Mouse (Mus musculus): ENCODE measurements at regions not wholly inside any gene's neighbourhood (a gene's known extent, or its start where the extent isn't known, plus 50 kb on each side); places are given as distances from the start of the nearest gene placed in this dataset.

DNA sequence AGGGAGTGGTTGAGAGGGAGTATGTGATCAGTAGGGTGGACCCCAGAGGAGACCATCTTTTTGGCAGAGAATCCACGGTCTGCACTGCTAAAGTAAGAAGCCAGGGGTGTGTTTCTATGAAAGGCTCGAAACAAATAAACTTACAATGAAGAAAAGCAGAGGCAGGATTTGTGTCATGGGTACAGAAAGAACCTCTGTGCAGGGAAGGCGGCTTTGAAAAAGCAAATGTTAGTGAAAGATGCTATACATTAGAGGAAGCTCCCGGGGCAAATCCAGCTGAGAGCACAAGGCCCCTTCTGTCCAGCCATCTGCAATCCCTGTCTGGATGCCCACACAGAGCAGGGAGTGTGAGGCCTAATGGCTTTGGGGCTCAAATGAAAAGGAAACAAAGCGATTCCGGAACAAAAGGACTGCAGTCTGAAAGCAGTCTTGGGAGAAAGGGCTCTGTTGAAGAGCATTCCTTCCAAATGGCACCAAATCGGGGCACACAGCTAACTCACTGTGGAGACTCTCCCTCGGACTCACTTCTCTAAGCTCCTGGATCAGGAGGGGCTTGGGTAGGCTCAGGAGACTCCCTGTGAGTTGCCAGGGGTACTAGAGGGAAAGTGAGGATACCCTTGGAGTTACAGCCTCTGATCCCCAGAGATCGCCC, 138.1 kb upstream of the Arl4c start:
- no peak overlapping the region for H3K4me3 ChIP-seq (ENCODE audit: insufficient read depth, low read length)
- TF ChIP-seq POLR2A (IDR thresholded peaks at IDR 0.05; ENCODE audit: extremely low read depth, insufficient read depth, low read length) = no peak
- no peak for TF ChIP-seq CTCF (IDR thresholded peaks at IDR 0.05; ENCODE audit: extremely low read depth, insufficient read depth, low read length)
- H3K4me1 ChIP-seq (ENCODE audit: control insufficient read depth, insufficient read depth, low read length) = no peaks in the 10 kb centered on the region
- no peak overlapping the region for H3K27ac ChIP-seq (ENCODE audit: insufficient read depth, low read length)

DNA sequence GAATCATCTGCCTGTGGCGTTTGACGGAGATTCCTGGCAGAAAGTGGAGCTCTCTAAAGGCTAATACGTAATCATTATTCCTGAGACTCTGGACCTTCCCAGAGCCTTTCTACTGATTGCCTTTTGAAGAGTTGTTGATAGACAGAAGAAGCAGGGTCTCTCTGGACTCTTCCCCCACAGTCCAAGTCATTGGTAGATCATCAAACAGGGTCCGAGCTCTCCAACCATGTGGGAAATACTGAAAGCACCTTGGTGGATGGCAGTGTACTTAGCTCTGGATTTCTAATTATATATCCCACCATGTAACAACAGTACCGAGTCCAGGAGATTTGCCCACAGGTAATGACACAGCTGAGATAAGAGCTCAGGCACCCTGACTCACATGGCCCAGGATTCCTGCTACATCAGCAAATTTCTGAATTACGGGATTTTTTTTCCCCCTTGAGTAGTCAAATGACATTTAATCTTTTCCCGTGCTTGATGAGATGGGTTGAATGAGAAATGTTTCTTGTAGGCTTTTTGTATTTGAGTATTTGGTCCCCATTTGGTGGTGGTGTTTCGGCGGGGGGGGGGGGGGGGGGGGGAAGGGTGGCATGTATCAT, 139.1 kb upstream of the Arl4c start:
- no peaks in the 10 kb centered on the region for H3K4me1 ChIP-seq (ENCODE audit: control insufficient read depth, insufficient read depth, low read length)
- no peak for TF ChIP-seq CTCF (IDR thresholded peaks at IDR 0.05; ENCODE audit: extremely low read depth, insufficient read depth, low read length)
- TF ChIP-seq POLR2A (IDR thresholded peaks at IDR 0.05; ENCODE audit: extremely low read depth, insufficient read depth, low read length) = no peak
- no peak overlapping the region for H3K4me3 ChIP-seq (ENCODE audit: insufficient read depth, low read length)
- H3K27ac ChIP-seq (ENCODE audit: insufficient read depth, low read length) = no peak overlapping the region

DNA sequence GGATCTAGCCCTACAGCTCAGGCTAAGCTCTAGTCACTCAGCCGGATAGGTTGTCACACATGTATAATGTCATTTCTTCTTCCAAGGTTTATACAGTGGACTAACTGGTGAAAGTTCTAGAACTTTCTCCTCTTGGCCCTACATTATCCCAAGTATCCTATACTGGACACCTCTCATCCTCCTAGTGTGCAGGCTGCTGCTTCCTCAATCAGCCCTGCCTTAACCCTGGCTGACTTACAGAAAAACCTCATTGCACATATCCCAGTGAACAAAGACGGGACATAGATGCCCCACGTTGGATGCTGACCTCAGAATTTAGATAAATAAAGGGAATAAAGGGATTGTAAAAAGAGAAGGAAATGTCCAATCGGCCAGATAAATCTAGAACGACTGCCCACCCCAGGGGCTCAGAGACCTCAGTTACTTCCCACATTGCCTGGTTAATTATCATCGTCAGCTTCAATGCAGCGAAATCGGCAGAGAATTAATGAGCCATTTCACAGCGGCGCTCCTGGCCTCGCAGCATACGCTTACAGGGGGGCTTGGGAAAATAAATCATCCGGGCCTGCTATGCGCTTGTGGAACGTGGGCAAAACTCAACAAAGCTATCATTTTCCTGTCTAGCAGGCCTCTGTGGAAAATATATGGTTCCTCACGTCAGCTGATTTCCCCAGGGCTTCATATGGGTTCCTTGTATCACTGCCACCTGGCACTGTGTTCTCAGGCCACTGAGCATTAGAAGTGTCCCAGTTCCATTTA, 145.5 kb upstream of the Arl4c start:
- no peak for TF ChIP-seq CTCF (IDR thresholded peaks at IDR 0.05; ENCODE audit: extremely low read depth, insufficient read depth, low read length)
- TF ChIP-seq POLR2A (IDR thresholded peaks at IDR 0.05; ENCODE audit: extremely low read depth, insufficient read depth, low read length) = no peak
- H3K27ac ChIP-seq (ENCODE audit: insufficient read depth, low read length) = no peak overlapping the region
- H3K4me3 ChIP-seq (ENCODE audit: insufficient read depth, low read length) = no peak overlapping the region
- H3K4me1 ChIP-seq (ENCODE audit: control insufficient read depth, insufficient read depth, low read length) = no peaks in the 10 kb centered on the region

DNA sequence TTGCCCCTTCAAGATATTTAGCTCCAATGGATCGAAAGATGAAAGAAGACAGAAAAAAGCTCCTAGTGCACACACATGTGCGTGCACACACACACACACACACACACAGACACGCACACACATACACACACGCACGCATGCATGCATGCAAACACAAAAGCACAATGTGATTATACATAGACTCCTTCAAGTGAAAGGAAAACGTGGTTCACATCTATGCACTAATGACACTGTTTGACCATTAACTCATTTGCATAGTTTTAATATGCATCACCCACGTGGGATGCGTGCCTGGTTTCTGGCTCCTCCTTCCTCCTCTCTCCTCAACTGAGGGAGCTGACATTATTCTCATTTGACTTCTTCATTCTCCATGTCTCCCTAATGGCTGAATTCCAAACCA, 146.2 kb upstream of the Arl4c start:
- Histone ChIP-seq H3K4me3 (ENCODE audit: insufficient read depth, low read length) (no peak overlapping the region), H3K27ac (ENCODE audit: insufficient read depth, low read length) (no peak overlapping the region), H3K4me1 (ENCODE audit: control insufficient read depth, insufficient read depth, low read length) (no peaks in the 10 kb centered on the region)
- TF ChIP-seq CTCF (IDR thresholded peaks at IDR 0.05; ENCODE audit: extremely low read depth, insufficient read depth, low read length) = no peak
- TF ChIP-seq POLR2A (IDR thresholded peaks at IDR 0.05; ENCODE audit: extremely low read depth, insufficient read depth, low read length) = no peak

DNA sequence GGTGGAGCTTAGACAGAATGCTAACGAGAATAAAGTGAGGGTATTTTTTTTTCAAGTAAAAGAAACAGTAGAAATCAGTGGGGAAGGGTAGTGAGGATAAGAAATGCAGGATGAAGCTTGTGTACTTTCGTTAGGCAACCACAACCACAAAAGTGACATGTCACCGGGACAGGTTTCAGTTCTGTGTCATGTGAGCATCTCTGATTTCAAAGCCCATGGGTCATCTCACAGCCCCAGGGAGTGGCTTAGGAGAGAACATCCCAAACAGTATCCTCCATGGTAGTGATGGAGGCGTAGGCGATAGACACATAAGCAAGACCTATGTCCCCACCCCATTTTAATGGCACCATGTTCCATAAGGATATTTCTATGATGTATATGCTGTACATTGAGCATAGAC, 147.4 kb upstream of the Arl4c start:
- Histone ChIP-seq H3K4me3 (ENCODE audit: insufficient read depth, low read length) (no peak overlapping the region), H3K27ac (ENCODE audit: insufficient read depth, low read length) (no peak overlapping the region), H3K4me1 (ENCODE audit: control insufficient read depth, insufficient read depth, low read length) (no peaks in the 10 kb centered on the region)
- no peak for TF ChIP-seq CTCF (IDR thresholded peaks at IDR 0.05; ENCODE audit: extremely low read depth, insufficient read depth, low read length)

DNA sequence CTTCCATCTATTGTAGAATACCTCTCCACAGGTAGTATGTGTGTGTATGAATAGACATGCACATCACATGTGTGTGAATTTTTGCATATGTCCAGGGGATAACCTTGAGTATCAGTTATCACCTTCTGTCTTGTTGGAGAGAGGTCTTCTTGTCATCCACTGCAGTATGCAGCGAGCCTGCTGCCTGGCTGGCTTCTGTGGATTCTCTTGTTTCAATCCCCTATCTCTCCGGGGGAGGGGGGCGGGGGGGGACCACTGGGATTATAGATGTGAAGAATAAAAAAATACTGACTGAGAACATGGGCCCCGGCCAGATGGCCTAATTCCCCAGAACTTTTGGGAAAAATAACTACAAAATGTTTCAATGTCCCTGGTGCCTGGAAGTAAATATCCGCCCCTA, 149.9 kb upstream of the Arl4c start:
- H3K4me1 ChIP-seq (ENCODE audit: control insufficient read depth, insufficient read depth, low read length) = no peaks in the 10 kb centered on the region
- TF ChIP-seq POLR2A (IDR thresholded peaks at IDR 0.05; ENCODE audit: extremely low read depth, insufficient read depth, low read length) (no peak), CTCF (IDR thresholded peaks at IDR 0.05; ENCODE audit: extremely low read depth, insufficient read depth, low read length) (no peak)
- no peak overlapping the region for H3K27ac ChIP-seq (ENCODE audit: insufficient read depth, low read length)
- no peak overlapping the region for H3K4me3 ChIP-seq (ENCODE audit: insufficient read depth, low read length)

DNA sequence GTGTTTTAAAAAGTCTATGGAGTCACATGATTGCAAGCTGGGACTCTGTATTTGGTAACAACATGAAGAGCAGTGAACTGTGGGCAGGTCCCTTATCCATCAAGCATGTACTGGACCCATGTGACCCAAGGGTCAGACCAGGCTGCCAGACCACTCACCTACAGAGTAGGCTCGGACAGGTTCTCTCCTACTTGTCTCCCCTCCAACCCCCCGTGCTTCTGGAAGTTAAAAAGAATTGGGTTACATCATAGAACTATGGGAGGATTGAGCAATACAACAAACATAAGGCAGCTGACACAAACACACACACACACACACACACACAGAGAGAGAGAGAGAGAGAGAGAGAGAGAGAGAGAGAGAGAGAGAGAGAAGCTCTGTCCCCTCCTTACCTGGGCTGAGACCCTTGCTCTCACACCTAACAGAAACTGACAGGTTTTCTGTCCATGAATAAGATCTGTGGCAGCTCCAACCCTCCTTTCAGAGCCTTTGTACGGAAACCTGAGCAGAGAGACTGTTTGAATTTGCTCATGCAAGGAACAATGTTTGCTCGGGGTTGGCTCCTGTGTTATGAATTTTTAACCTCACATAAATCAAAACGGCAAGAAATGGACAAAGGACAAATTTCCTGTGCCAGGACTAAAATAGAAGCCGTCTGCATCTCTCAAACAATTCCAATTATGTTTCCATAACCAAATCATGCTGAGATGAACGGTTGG, 159.0 kb upstream of the Arl4c start:
- TF ChIP-seq POLR2A (IDR thresholded peaks at IDR 0.05; ENCODE audit: extremely low read depth, insufficient read depth, low read length) = no peak
- Histone ChIP-seq H3K4me1 (ENCODE audit: control insufficient read depth, insufficient read depth, low read length) (no peaks in the 10 kb centered on the region; the same call in 1 of the 2 replicates), H3K4me3 (ENCODE audit: insufficient read depth, low read length) (no peak overlapping the region), H3K27ac (ENCODE audit: insufficient read depth, low read length) (no peak overlapping the region)

DNA sequence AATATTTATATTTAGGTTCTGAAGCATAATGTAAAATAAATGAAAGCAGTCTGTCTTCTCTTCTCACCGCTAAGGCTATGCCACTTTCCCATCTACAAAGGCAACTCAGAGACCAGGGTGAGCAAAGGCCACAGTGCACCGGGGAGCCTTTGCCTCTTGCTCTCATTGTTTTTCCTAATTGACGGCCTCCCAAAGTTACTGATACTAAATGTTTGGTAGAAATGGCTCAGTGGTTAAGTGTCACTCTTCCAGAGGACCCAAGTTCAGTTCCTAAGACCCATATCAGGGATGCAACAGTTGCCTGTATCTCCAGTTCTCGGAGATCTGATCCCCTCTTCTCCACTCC, 159.5 kb upstream of the Arl4c start:
- Histone ChIP-seq H3K27ac (ENCODE audit: insufficient read depth, low read length) (no peak overlapping the region), H3K4me3 (ENCODE audit: insufficient read depth, low read length) (no peak overlapping the region), H3K4me1 (ENCODE audit: control insufficient read depth, insufficient read depth, low read length) (no peaks in the 10 kb centered on the region; the same call in 1 of the 2 replicates)
- no peak for TF ChIP-seq CTCF (IDR thresholded peaks at IDR 0.05; ENCODE audit: extremely low read depth, insufficient read depth, low read length)

DNA sequence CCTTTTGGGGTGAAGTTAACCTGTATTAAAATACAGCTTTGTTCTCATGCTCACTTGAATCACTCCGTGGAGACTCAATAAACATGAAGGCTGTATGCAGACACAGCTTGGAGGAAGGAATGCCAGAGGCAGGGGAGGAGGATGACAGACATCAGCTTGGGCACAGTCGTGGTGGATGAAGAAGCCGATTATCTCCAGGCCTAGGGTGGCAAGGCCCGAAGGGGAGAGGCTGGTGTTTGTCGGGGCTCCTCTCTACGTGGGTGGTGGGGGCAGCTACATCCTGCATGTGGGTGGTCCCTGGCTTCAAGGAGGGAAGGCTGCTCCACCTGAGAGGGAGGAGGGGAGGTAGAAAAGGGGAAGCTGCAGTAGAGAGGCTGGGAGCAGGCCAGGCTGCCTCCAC, 163.4 kb upstream of the Arl4c start:
- TF ChIP-seq POLR2A (IDR thresholded peaks at IDR 0.05; ENCODE audit: extremely low read depth, insufficient read depth, low read length) (no peak), CTCF (IDR thresholded peaks at IDR 0.05; ENCODE audit: extremely low read depth, insufficient read depth, low read length) (no peak)
- Histone ChIP-seq H3K27ac (ENCODE audit: insufficient read depth, low read length) (no peak overlapping the region), H3K4me1 (ENCODE audit: control insufficient read depth, insufficient read depth, low read length) (no peaks in the 10 kb centered on the region; the same call in 1 of the 2 replicates), H3K4me3 (ENCODE audit: insufficient read depth, low read length) (no peak overlapping the region)

All from cortical plate, adult 2 months (tissue).